Mouse (Mus musculus) embryo, embryonic 10.5 days (tissue): ENCODE data around the gene Bag1.

Experiments
- DNase-seq: peaks from one replicate; pipeline ENCODE4 v3.0.0-alpha.2; 2015; ENCODE audit warnings: low spot score

The Bag1 gene

DNA sequence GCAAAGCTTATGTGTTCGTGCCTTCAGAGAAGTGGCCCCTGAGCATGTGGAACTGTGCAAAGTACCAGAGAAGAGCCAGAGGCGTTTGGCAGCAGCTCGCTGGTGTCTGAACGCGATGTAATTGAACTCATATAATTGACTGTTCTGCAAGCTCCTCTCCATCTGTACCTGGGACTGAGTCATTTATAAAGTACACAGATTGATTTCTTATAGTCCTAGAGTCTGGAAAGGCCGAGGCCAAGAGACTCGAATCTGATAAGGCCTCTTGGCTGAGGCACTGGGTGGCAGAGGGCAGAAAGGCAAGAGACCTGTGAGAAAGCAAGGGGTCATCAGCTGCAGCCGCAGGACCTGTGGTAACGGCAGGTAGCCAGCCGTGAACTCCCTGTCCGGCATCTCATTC, 59.3 kb downstream of the Bag1 start:
- no peak for DNase-seq
